Mouse (Mus musculus): ENCODE measurements around the gene Hipk2.

The Hipk2 gene

GRCm38 (mm10) chr6:38825886-38826285 is 50.1 kb downstream of the Hipk2 start:
- no peak for DNase-seq

GRCm38 (mm10) chr6:38823827-38824226 is 52.1 kb downstream of the Hipk2 start:
- no peak for DNase-seq

GRCm38 (mm10) chr6:38823164-38823563 is 52.8 kb downstream of the Hipk2 start:
- DNase-seq, result no peak

GRCm38 (mm10) chr6:38821686-38822085 is 54.3 kb downstream of the Hipk2 start:
- no peak for DNase-seq

GRCm38 (mm10) chr6:38820862-38821261 is 55.1 kb downstream of the Hipk2 start:
- DNase-seq, result no peak

- DNase-seq, result no peak
Measured at GRCm38 (mm10) chr6:38816216-38816615, 59.7 kb downstream of the Hipk2 start.

- no peak for DNase-seq
Measured at GRCm38 (mm10) chr6:38815582-38815981, 60.4 kb downstream of the Hipk2 start.

- DNase-seq, result no peak
Measured at GRCm38 (mm10) chr6:38814690-38815089, 61.3 kb downstream of the Hipk2 start.

GRCm38 (mm10) chr6:38811459-38812145 is 64.4 kb downstream of the Hipk2 start:
- DNase-seq, result no peak

- no peak for DNase-seq
Measured at GRCm38 (mm10) chr6:38810121-38810475, 65.9 kb downstream of the Hipk2 start.

GRCm38 (mm10) chr6:38809396-38810120 is 66.4 kb downstream of the Hipk2 start:
- no peak for DNase-seq

- no peak for DNase-seq
Measured at GRCm38 (mm10) chr6:38808317-38808716, 67.6 kb downstream of the Hipk2 start.

GRCm38 (mm10) chr6:38806963-38807445 is 69.0 kb downstream of the Hipk2 start:
- DNase-seq, result no peak

GRCm38 (mm10) chr6:38805612-38806011 is 70.4 kb downstream of the Hipk2 start:
- DNase-seq, result no peak

GRCm38 (mm10) chr6:38801252-38801651 is 74.7 kb downstream of the Hipk2 start:
- no peak for DNase-seq

- DNase-seq, result no peak
Measured at GRCm38 (mm10) chr6:38797548-38797947, 78.4 kb downstream of the Hipk2 start.

GRCm38 (mm10) chr6:38796993-38797392 is 79.0 kb downstream of the Hipk2 start:
- no peak for DNase-seq

- DNase-seq, result no peak
Measured at GRCm38 (mm10) chr6:38796388-38796787, 79.6 kb downstream of the Hipk2 start.

GRCm38 (mm10) chr6:38795096-38795816 is 80.7 kb downstream of the Hipk2 start:
- no peak for DNase-seq

- DNase-seq, result no peak
Measured at GRCm38 (mm10) chr6:38792966-38793365, 83.0 kb downstream of the Hipk2 start.

- DNase-seq, result no peak
Measured at GRCm38 (mm10) chr6:38789221-38789810, 86.6 kb downstream of the Hipk2 start.

- DNase-seq, result no peak
Measured at GRCm38 (mm10) chr6:38787811-38788509, 88.0 kb downstream of the Hipk2 start.

- no peak for DNase-seq
Measured at GRCm38 (mm10) chr6:38787134-38787533, 88.8 kb downstream of the Hipk2 start.

Data from kidney, adult 18-20 months (tissue).